Mouse (Mus musculus) kidney, adult 18-20 months (tissue): ENCODE measurements at regions not wholly inside any gene's neighbourhood (a gene's known extent, or its start where the extent isn't known, plus 50 kb on each side); places are given as distances from the start of the nearest gene placed in this dataset.

Experiments used
- DNase-seq: peaks from one replicate; pipeline ENCODE4 v3.0.0; 2021

GRCm38 (mm10) chr10:126727840-126728239 lies 173.3 kb downstream of the Atp23 start:
- no peak for DNase-seq

- no peak for DNase-seq
Measured at GRCm38 (mm10) chr10:126717961-126718360, 183.2 kb downstream of the Atp23 start.

DNA sequence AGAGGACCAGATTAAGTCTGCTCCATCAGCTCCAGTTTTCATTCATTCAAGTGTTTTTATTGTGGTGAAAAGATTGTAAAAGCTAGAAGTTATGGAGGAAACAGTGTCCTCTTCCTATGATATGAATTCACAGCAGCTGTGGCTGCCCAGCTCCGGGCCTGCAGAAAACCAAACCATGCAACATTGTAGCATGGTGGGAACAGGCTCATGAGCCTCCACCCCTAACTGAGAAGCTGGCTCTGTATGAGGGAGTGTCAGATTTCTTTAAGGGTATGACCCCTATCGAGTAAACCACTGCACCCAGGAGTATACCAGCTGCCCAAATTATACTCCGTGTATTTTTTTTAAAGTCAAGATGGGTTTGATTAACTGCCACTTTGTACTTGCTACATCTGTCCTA lies 189.4 kb downstream of the Atp23 start:
- no peak for DNase-seq

GRCm38 (mm10) chr10:126709219-126709917 lies 191.8 kb downstream of the Atp23 start:
- no peak for DNase-seq

GRCm38 (mm10) chr10:126708730-126709129 lies 192.4 kb downstream of the Atp23 start:
- no peak for DNase-seq

GRCm38 (mm10) chr10:126708215-126708614 lies 192.9 kb downstream of the Atp23 start:
- DNase-seq = no peak

GRCm38 (mm10) chr10:126697086-126697485 lies 204.1 kb downstream of the Atp23 start:
- no peak for DNase-seq

DNA sequence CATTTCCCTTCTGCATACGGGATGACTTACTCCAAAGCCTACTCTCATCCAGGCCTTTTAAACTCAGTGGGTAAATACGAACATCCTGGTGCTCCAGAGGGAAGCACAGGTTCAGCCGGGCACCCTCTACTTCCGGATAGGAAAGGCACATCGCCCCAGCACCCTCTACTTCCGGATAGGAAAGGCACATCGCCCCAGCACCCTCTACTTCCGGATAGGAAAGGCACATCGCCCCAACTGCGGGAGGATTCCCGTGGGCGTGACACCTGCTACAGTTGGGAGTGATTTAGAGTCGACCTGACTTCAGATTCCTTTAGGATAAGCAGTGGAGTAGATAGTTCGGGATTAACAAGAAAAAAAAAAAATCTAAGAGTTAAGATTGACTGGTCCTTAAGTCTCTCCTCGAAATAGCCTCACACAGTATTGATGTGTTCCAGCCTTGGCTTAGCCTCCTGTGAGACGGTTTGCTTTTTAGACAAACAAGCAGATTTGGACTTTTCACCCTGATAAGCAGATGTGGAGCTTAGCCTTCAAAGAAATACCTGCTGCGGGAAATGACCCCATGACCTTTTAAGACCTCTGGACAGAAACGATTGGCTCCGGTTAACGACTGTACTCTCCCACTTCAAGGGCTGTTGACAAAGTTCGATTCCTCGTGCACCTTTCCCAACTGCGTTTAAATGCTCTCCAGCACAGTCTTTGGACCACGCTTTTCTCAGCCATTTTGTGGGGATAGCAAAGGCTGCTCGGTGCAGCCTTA lies 210.1 kb downstream of the Atp23 start:
- DNase-seq = no peak

GRCm38 (mm10) chr10:126680275-126681184 lies 220.6 kb downstream of the Atp23 start:
- no peak for DNase-seq

DNA sequence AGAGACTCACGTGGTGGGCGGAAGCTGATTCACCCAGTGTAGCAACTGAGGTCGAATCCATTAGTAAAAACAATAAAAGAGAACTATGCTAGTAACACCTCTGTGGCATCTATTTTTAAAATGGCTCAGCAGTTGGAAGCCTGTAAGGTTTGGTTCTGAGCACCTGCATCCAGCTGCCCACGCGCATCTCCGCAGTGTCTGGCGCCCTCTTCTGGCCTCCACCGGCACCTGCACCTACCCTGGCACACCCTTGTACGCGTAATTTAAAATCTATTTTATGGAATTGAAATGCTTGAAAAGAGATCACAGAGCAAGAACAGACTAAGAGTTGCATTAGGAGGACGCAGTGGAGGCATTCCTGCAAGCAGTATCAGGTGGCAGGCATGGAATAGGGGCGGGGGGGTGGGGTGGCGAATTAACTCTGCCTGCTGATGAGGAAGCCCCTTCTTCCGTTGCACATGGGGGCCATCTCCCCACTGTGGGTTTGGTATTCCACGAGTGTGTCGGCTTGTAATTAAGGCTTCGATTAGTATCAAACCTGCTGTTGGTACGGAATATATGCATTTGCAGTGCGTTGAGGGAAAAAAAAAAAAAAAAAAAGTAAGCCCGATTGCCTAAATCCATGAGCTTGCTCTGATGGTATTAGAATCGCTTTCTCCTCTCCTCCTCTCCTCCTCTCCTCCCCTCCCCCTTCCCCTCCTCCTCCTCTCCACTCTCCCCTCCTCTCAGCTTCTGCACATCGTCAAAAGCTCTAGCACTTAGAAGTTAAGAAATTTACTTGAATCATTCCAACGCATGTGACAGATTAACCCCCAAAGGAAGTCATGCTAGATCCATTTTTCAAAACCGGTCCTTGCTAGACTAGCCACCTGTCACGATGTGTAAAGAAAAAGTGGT lies 221.7 kb downstream of the Atp23 start:
- no peak for DNase-seq

- DNase-seq = no peak
Measured at GRCm38 (mm10) chr10:126673437-126673836, 227.7 kb downstream of the Atp23 start.

- DNase-seq = no peak
Measured at GRCm38 (mm10) chr10:126664408-126665083, 236.6 kb downstream of the Atp23 start.

- DNase-seq = no peak
Measured at GRCm38 (mm10) chr10:126663461-126664013, 237.6 kb downstream of the Atp23 start.

GRCm38 (mm10) chr10:126662765-126663164 lies 238.4 kb downstream of the Atp23 start:
- DNase-seq = no peak

GRCm38 (mm10) chr10:126661095-126661615 lies 240.0 kb downstream of the Atp23 start:
- no peak for DNase-seq

- DNase-seq = no peak
Measured at GRCm38 (mm10) chr10:126660024-126660423, 241.1 kb downstream of the Atp23 start.

- no peak for DNase-seq
Measured at GRCm38 (mm10) chr10:126652693-126653092, 248.5 kb downstream of the Atp23 start.

- DNase-seq = no peak
Measured at GRCm38 (mm10) chr10:126646587-126646986, 254.6 kb downstream of the Atp23 start.

DNA sequence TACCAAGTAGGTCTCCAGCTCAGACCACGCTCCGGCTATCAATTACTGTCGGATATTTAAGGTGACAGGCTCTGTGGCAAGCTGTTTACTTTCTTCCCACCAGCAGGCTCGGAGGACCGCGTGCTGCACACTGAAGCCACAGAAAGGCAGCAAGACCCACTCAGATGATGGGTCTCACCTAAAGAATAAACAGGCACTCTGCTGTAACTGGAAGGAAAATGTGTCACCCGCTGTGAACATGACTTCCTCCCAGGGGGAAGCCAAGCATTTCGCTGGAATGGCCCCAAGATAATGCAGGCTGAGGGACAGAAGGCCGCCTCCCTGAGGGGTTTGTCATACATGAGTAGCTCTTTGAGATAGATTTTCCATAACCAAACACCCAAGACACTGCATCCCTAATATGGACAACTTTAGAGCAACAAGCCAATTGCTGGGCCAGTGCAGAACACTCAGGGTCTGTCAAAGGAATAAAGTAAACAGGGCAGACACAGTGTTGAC lies 259.3 kb downstream of the Atp23 start:
- DNase-seq = no peak

DNA sequence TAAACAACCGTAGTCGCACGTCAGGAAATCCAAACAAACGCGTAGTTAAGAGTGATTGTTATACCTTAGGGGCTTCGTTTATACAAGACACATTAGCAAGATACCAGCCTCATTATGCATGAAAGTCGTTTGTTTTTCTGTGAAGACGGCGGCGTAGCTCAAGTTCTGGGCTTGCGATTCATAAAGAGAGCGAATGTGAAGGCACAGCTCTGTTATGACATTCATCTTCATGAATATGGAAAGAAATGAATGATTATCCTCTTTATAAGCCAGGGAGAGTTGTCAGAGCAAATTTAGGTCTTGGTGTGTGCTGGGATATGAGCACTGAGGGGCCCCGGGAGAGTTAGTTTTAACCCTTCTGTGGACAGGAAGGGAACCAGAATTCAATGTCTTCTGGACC lies 266.4 kb downstream of the Atp23 start:
- DNase-seq = no peak

GRCm38 (mm10) chr10:126628057-126628456 lies 273.1 kb downstream of the Atp23 start:
- DNase-seq = no peak
